Mouse (Mus musculus) lung, embryonic 16.5 days (tissue): ENCODE measurements around the gene Dph5. TPM values are rescaled to one million over a fixed set of nuclear protein-coding genes. Genes with fewer than 3 reads are reported as not detected.

Experiments used
- ATAC-seq: fragments of 200-750 bp; cut with Nextera tagmentation; 2 replicates; pipeline ENCODE4 v1.8.0; 2017; ENCODE audit warnings: low read depth, mild to moderate bottlenecking, moderate library complexity
- H3K27ac ChIP-seq: fragments of 300-500 bp; sonication (generic); 2 replicates; pipeline ENCODE4 v1.5.1; 2014; ENCODE audit warnings: mild to moderate bottlenecking, control low read depth, low read length
- H3K27me3 ChIP-seq: fragments of 300-500 bp; sonication (generic); 2 replicates; pipeline ENCODE4 v1.6.1; 2014; ENCODE audit warnings: low read depth, low read length, mixed read lengths; ENCODE audit not compliant: control insufficient read depth, insufficient read depth
- H3K36me3 ChIP-seq: fragments of 300-500 bp; sonication (generic); 2 replicates; pipeline ENCODE4 v1.6.1; 2014; ENCODE audit warnings: low read length; ENCODE audit not compliant: control insufficient read depth, insufficient read depth
- H3K4me1 ChIP-seq: fragments of 300-500 bp; sonication (generic); replicated peaks from 2 replicates; pipeline ENCODE4 v1.6.1; 2014; ENCODE audit warnings: low read length, mixed read lengths; ENCODE audit not compliant: control insufficient read depth, insufficient read depth
- H3K4me2 ChIP-seq: fragments of 300-500 bp; sonication (generic); 2 replicates; pipeline ENCODE4 v1.6.1; 2014; ENCODE audit warnings: low read depth, low read length, control low read depth
- H3K4me3 ChIP-seq: fragments of 300-500 bp; sonication (generic); 2 replicates; pipeline ENCODE4 v1.5.1; 2014; ENCODE audit warnings: mild to moderate bottlenecking, low read length, control low read depth
- H3K9ac ChIP-seq: fragments of 300-500 bp; sonication (generic); 2 replicates; pipeline ENCODE4 v1.6.1; 2014; ENCODE audit warnings: low read length, control low read depth
- H3K9me3 ChIP-seq: fragments of 300-500 bp; sonication (generic); 2 replicates; pipeline ENCODE4 v1.6.1; 2016; ENCODE audit warnings: low read length; ENCODE audit not compliant: control insufficient read depth
- WGBS: fragments of 180-500 bp; shearing (Covaris S2); extraction: QIAGEN DNeasy Blood & Tissue Kit; methylation state at CpG from one replicate; pipeline ENCODE4 v1.1.7; 2014; 5-methylcytosine and 5-hydroxymethylcytosine counted together
- polyA plus RNA-seq: library from polyadenylated mRNA; unstranded; fragments of >200 nt; fragmentation: Nextera tagmentation; extraction: Ambion mirVana; gene quantifications from 2 replicates; pipeline ENCODE4 v1.2.1, GENCODE M21; 2015

Dph5 gene
- polyA plus RNA-seq, 1 experiment from 2014 or later: 21.2 TPM

DNA sequence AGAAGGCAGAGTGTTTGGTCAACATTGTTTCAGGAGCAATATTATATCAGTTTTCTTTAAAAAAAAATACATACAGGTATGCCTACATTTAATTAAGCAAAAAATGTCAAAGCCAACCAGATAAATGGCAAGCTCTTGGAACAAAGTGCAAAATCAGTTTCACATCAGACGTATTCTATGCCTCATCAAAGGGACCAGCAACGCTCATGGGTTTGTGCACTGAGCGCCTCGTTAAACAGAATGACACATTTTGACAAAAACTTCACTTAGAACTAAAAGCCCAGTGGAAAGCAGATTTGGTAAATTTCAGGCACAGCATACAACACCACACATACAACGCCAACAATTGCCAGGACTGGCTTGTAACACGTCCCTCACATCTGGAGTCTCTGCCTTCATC lies 56.7 kb downstream of the Dph5 start:
- Histone ChIP-seq H3K9ac (no peak overlapping the region), H3K36me3 (peaks cover 11% of the 10 kb centered on the region), H3K4me1 (no peaks in the 10 kb centered on the region), H3K9me3 (no peaks in the 10 kb centered on the region), H3K27me3 (no peaks in the 10 kb centered on the region), H3K4me3 (no peak overlapping the region), H3K27ac (no peak overlapping the region), H3K4me2 (no peak overlapping the region)
- ATAC-seq: no peak
- 89% methylated on average over 6 of the region's 6 CpGs for WGBS

DNA sequence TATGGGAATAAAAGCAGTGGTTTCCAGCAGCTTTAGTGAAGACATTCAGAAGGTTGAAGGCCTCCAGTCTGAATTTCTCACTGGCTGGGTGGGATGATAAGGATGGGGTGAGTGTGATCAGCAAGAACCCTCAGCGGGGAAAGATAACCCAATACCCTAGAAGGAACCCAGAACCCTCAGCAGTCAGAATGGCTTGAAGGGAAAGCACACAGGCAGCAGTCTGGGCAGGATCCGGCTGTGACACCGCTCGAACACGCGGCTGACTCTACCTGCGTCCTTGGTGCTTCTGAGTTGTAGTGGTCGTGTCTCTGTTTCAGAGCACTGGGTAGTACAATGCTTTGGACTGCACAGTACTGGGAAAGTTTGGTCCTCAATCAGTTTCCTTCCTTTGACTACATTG lies 58.6 kb downstream of the Dph5 start:
- WGBS: 95% methylated on average over 8 of the region's 8 CpGs
- Histone ChIP-seq H3K9me3 (no peaks in the 10 kb centered on the region), H3K4me1 (no peaks in the 10 kb centered on the region), H3K9ac (no peak overlapping the region), H3K27me3 (no peaks in the 10 kb centered on the region), H3K4me3 (no peak overlapping the region), H3K4me2 (no peak overlapping the region), H3K36me3 (peaks cover 11% of the 10 kb centered on the region), H3K27ac (no peak overlapping the region)
- no peak for ATAC-seq

DNA sequence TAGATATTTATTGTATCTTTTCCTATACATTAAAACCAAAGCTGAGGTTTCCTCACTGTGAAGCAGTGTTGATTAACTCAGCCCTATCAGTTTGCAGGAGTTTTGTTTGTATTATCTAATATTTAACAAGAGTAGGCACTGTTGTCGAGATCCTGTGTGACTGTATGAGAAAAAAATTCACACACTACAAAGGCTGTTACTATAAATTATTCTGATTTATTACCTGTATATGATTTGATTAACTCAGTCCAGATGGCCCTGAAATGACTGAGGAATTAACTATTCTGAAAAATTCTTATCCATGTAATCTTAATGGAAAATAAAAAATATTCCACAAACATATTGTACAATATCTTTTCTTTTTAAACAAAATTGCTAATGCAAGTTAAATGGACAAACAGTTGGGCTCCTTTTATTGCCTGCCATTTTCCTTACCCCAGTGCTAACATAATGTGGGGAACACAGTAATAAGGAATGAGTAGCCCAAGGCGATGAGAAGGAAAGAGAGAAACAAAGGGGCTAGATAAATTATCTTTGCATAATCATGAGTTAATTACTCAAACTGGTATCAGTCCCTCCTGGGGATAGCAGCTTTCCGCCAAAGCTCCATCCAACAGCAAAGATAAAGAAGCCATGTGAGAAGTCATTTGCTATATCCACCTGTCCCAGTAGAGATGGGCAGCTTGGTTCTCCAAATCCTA lies 61.7 kb downstream of the Dph5 start:
- Histone ChIP-seq H3K4me2 (no peak overlapping the region), H3K9ac (no peak overlapping the region), H3K27me3 (no peaks in the 10 kb centered on the region), H3K36me3 (peaks cover 15% of the 10 kb centered on the region; the same call in 1 of the 2 replicates), H3K27ac (no peak overlapping the region), H3K4me3 (no peak overlapping the region), H3K4me1 (no peaks in the 10 kb centered on the region), H3K9me3 (no peaks in the 10 kb centered on the region)
- WGBS: 73% methylated on average over 3 of the region's 3 CpGs
- ATAC-seq: no peak

DNA sequence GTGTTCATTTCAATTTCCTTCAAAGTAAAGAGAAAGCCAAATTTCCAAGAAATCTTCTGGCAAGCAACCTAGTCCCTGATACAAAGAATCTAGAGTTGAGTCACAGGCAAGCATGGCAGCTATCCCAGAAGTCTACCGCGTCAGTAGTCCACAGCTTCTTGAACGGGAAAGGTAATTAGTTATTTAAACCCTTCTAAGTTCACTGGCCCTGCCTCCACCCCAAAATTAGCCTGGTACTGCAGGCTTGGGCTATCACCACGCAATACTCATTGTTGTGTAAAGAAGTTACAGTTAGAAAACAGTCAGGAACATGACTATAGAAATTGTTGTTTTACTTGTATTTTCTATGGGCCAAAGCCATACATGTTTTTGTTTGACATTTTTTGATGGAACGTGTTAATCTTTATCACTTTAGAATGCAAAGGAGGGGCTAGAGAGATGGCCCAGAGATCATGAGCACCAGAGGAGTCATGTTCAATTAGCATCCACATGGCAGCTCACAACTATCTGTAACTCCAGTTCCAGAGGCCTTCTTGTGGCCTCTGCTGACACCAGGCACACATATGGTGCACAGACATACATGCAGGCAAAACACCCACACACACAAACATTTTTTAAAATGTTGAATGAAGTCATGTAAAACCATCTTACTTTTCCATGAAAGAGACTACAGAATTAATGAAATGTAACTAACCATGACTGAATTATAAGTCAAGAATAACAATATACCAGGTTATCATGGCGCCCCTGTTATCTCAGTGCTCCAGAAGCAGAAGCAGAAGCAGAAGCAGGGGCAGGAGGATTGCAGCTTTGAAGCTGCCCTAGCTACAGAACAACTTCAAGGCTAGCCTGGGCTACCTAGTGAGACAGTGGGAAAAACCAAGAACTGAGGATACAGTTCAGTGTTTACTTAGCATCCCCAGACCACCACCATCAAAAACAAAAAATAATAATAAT lies 62.6 kb downstream of the Dph5 start:
- no peak overlapping the region for H3K9ac ChIP-seq
- H3K27ac ChIP-seq: no peak overlapping the region
- WGBS: 87% methylated on average over 6 of the region's 6 CpGs
- H3K4me2 ChIP-seq: no peak overlapping the region
- no peaks in the 10 kb centered on the region for H3K4me1 ChIP-seq
- H3K9me3 ChIP-seq: no peaks in the 10 kb centered on the region
- H3K27me3 ChIP-seq: no peaks in the 10 kb centered on the region
- H3K36me3 ChIP-seq: peaks cover 15% of the 10 kb centered on the region; the same call in 1 of the 2 replicates
- no peak for ATAC-seq
- no peak overlapping the region for H3K4me3 ChIP-seq

DNA sequence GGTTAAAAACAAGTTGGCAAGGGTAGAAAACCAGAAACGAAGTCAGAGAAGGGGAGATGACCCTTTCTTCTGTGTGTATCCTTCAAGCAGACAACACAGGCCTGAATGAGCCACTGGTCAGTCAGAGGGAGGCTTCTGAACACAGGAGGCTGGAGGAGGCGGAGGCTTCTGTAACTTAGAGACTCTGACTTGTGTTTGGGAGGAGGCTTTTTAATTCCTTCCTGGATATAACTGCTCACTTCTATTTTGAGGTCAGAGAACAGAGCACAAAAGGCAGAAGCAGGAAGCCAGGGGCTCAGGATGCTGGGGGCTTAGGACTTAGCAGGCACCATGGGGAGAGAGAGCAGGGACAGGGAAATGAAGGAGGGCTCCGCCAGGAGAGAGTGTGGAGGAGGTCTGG lies 63.6 kb downstream of the Dph5 start:
- Histone ChIP-seq H3K9ac (no peak overlapping the region), H3K27ac (no peak overlapping the region), H3K4me1 (no peaks in the 10 kb centered on the region), H3K4me3 (no peak overlapping the region), H3K36me3 (peaks cover 15% of the 10 kb centered on the region), H3K27me3 (no peaks in the 10 kb centered on the region), H3K9me3 (no peaks in the 10 kb centered on the region), H3K4me2 (no peak overlapping the region)
- ATAC-seq: peak; percentile 49; the same call in 1 of the 2 replicates
- 78% methylated on average over 3 of the region's 3 CpGs for WGBS

DNA sequence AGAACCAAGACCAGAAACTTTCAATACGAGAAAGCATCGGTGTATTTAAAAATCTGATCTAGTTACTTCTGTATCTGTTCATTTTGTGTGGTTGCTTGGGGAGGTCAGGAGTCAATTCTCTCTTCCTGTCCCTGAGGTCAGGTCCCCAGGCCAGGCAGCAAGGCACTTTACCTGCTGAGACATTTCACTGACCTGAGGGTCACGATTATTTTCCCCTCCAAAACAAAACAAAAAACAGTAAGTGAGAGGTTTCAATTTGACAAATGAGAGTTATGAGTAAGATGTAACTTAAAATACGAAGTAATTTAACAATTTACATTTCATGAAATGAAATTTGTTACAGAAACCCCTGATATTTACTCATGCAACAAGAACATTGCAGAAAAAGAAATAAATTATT lies 64.7 kb downstream of the Dph5 start:
- no peak overlapping the region for H3K4me2 ChIP-seq
- no peak overlapping the region for H3K4me3 ChIP-seq
- no peak for ATAC-seq
- no peaks in the 10 kb centered on the region for H3K4me1 ChIP-seq
- H3K9me3 ChIP-seq: no peaks in the 10 kb centered on the region
- H3K9ac ChIP-seq: no peak overlapping the region
- 85% methylated on average over 4 of the region's 4 CpGs for WGBS
- no peaks in the 10 kb centered on the region for H3K27me3 ChIP-seq
- peaks cover 12% of the 10 kb centered on the region for H3K36me3 ChIP-seq
- no peak overlapping the region for H3K27ac ChIP-seq

DNA sequence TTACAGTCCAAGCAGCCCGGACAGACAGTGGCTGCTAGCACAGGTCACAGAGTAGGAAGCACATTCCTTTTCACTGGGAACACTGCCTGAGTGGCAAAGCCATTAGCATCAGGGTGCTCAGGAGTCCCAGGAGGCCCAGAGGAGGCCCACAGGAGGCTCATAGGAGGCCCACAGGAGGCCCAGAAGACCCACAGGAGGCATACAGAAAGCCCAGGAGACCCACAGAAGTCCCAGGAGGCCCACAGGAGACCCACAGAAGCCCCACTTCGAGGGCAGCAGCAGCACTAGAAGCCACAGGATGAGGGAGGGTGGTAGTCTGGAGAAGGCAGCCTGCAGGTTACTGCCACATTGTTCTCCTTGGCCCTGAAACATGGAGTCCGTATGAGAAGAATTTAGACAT lies 65.5 kb downstream of the Dph5 start:
- ATAC-seq: no peak
- Histone ChIP-seq H3K27me3 (no peaks in the 10 kb centered on the region), H3K9me3 (no peaks in the 10 kb centered on the region), H3K4me2 (no peak overlapping the region), H3K9ac (no peak overlapping the region), H3K36me3 (peaks cover 12% of the 10 kb centered on the region), H3K4me3 (no peak overlapping the region), H3K27ac (no peak overlapping the region), H3K4me1 (no peaks in the 10 kb centered on the region)
- 74% methylated on average over 3 of the region's 3 CpGs for WGBS

DNA sequence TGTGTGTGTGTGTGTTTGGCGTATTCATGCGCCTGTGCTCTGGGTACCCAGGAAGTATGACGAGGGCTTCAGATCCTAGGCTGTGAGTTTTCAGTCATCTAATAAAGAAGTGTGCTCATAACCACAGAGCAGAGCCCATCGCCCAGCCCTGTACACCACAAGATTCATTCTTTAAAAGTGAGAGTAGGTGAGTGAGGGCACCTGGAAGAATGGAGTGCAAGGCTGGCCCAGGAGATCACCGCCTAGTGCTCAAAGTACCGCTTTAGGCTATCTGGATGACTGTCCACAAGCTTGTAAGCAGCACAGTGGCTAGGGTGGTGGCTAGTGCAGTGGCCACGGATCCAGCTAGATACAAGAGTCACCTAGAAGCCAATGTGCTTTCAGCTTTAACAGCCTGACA lies 69.6 kb downstream of the Dph5 start:
- Histone ChIP-seq H3K27ac (no peak overlapping the region), H3K36me3 (peaks cover 12% of the 10 kb centered on the region), H3K9ac (no peak overlapping the region), H3K4me1 (no peaks in the 10 kb centered on the region), H3K4me3 (no peak overlapping the region), H3K4me2 (no peak overlapping the region), H3K27me3 (no peaks in the 10 kb centered on the region), H3K9me3 (no peaks in the 10 kb centered on the region)
- ATAC-seq: no peak
- WGBS: 93% methylated on average over 7 of the region's 7 CpGs

DNA sequence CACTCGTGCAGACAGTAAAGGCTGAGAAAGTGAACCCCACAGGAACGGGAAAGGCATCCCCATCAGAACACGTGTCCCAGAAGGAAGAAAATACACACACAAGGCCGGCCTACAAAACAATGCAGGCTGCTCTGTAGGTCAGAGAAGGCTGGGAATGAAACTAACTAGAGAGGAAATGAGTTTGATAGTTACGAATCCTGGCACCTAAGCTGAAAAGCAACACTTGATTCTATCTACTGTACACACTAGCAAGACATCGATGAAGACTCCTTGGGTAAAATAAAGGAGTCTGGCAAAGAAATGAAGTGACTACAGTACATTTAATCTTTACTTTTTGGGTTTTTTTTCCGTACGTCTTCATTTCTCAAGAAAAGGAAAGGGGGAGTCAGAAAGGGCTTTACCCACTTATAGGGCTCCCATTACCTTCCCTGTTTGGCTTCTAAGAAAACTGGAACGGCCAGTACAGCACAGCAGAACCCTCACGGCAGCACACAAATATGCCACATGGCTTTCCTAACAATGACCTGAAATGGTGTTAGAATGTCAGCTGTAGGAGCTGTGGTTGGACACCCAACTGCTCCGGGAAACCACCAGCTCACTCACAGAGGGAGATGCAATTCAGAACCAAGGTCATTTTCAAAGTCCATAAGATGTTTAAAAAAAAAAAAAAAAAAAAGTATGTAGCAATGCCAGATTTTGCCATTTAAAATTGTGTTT lies 73.8 kb downstream of the Dph5 start:
- Histone ChIP-seq H3K9ac (no peak overlapping the region), H3K27me3 (no peaks in the 10 kb centered on the region), H3K4me1 (no peaks in the 10 kb centered on the region), H3K27ac (no peak overlapping the region), H3K4me2 (no peak overlapping the region), H3K9me3 (no peaks in the 10 kb centered on the region), H3K36me3 (no peaks in the 10 kb centered on the region), H3K4me3 (no peak overlapping the region)
- 88% methylated on average over 11 of the region's 11 CpGs for WGBS
- ATAC-seq: no peak
